In the genomic region with DNA sequence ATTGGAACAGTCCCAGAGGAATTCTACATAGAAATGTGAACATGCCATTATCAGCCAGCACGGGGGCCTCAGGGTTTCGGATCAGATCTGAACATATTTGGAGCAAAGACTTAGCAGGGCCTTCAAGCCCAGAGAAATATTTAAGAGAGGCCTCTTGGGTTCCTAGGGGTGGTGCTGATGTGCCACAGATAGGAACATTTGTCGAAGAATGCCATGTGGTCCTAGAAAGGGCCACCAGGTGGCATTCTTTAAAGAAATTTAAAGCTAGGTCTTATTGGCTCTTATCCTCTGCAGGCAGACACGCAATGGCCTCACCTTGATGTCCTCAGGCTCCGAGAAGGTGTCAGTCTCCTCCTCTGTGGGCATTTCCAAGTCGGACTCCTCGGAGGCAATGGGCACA, we compare ENCODE assay signal across 10 mouse cellular contexts. TPM values are rescaled to one million over a fixed set of nuclear protein-coding genes. Genes with fewer than 3 reads are reported as not detected.
DNase-seq lines count a peak whose midpoint lies in the region; ATAC-seq lines count a peak whose summit lies in the region.
"Had no signal": no experiment of that assay in that cellular context is flagged by ENCODE, and none has a peak within 500 bp of the region (broad histone marks: within the 10 kb centered on the region; RNA-seq: fewer than 3 reads in every experiment).

No protein-coding gene starts in this region.

- H3K9me3 ChIP-seq in midbrain, embryonic 13.5 days = no peaks in the 10 kb centered on the region

- H3K27me3 ChIP-seq in midbrain, embryonic 13.5 days = no peaks in the 10 kb centered on the region

- peak; percentile 65 to 70; a peak in 3 of 4 replicates for ATAC-seq in hematopoietic stem cell, adult 5-6 weeks (replicated peaks in 1 of 2; ENCODE audit: insufficient read depth in 1 of 2, low FRiP score in 2 of 2, low TSS enrichment in 1 of 2, low read depth in 1 of 2, poor library complexity in 2 of 2, severe bottlenecking in 2 of 2)
- ATAC-seq in midbrain, embryonic 13.5 days = no peak

- H3K27ac ChIP-seq in midbrain, embryonic 13.5 days = no peak overlapping the region

- no peak overlapping the region for H3K4me2 ChIP-seq in midbrain, embryonic 13.5 days (replicated peaks)

- H3K9ac ChIP-seq in midbrain, embryonic 13.5 days (replicated peaks) = no peak overlapping the region

- H3K36me3 ChIP-seq in midbrain, embryonic 13.5 days = no peaks in the 10 kb centered on the region

- no peaks in the 10 kb centered on the region for H3K4me1 ChIP-seq in midbrain, embryonic 13.5 days (replicated peaks)

- no peak overlapping the region for H3K4me3 ChIP-seq in midbrain, embryonic 13.5 days (replicated peaks)

- WGBS in midbrain, embryonic 13.5 days = 72% methylated on average over 7 of the region's 7 CpGs

- DNase-seq in layer of hippocampus, adult 11-12 months (ENCODE audit: low spot score) = peak; percentile 34
- no peak for DNase-seq in layer of hippocampus, adult 9-10 months (ENCODE audit: low spot score)
- DNase-seq in Muller cell, postnatal 12 days (ENCODE audit: inconsistent ontology term) = peak; percentile 24
- DNase-seq in c-Kit-positive CD71-positive TER-119-positive erythroid progenitor cells, embryonic 14.5 days (ENCODE audit: low spot score) = peak; percentile 18
- peak; percentile 19 for DNase-seq in mesoderm, embryonic 11.5 days (ENCODE audit: low read depth, low spot score)
- DNase-seq in testis, postnatal 10 days (ENCODE audit: low spot score) = no peak

RNA-seq across cellular contexts. Expression of gene Cd79b, which starts 15.1 kb away (rescaled TPM):
- 15.9 and 30.2 TPM in 2 replicates for total RNA-seq in hematopoietic stem cell, adult 5-6 weeks (2017)
- 0.50 and 0.66 TPM in 2 replicates for polyA plus RNA-seq in midbrain, embryonic 13.5 days (2015; fragmentation: Nextera tagmentation; extraction: Ambion mirVana)

RNA-seq across cellular contexts. Expression of gene Scn4a, which starts 23.4 kb away (rescaled TPM):
- not detected in 2 replicates for total RNA-seq in hematopoietic stem cell, adult 5-6 weeks (2017)
- polyA plus RNA-seq in midbrain, embryonic 13.5 days (2015; fragmentation: Nextera tagmentation; extraction: Ambion mirVana) = 0.05 TPM in 1 of 2 replicates, not detected in the other

RNA-seq across cellular contexts. Expression of gene Gh, which starts 28.0 kb away (rescaled TPM):
- total RNA-seq in hematopoietic stem cell, adult 5-6 weeks (2017) = not detected in 2 replicates
- not detected in 2 replicates for polyA plus RNA-seq in midbrain, embryonic 13.5 days (2015; fragmentation: Nextera tagmentation; extraction: Ambion mirVana)
- polyA plus RNA-seq: liver, embryonic 16.5 days; stomach, embryonic 16.5 days had no signal

RNA-seq across cellular contexts. Expression of gene Prr29, which starts 35.6 kb away (rescaled TPM):
- not detected in 2 replicates for total RNA-seq in hematopoietic stem cell, adult 5-6 weeks (2017)
- polyA plus RNA-seq in midbrain, embryonic 13.5 days (2015; fragmentation: Nextera tagmentation; extraction: Ambion mirVana) = not detected in 2 replicates
- polyA plus RNA-seq: liver, embryonic 16.5 days had no signal

RNA-seq across cellular contexts. Expression of gene Tcam1, which starts 53.2 kb away (rescaled TPM):
- 3.6 and 4.0 TPM in 2 replicates for total RNA-seq in hematopoietic stem cell, adult 5-6 weeks (2017)
- polyA plus RNA-seq in midbrain, embryonic 13.5 days (2015; fragmentation: Nextera tagmentation; extraction: Ambion mirVana) = 0.16 and 0.18 TPM in 2 replicates

Comparison
In these comparisons a context has a peak if more than half of its experiments do, and no peak if none do; other contexts are left out.
1. DNase-seq: peak in layer of hippocampus, adult 11-12 months (single experiment), Muller cell, postnatal 12 days (single experiment), c-Kit-positive CD71-positive TER-119-positive erythroid progenitor cells, embryonic 14.5 days (single experiment) and mesoderm, embryonic 11.5 days (single experiment); none in layer of hippocampus, adult 9-10 months (single experiment) and testis, postnatal 10 days (single experiment).